Mouse (Mus musculus) heart, embryonic 11.5 days (tissue): ENCODE results near the gene Dyrk1a. TPM values are rescaled to one million over a fixed set of nuclear protein-coding genes. Genes with fewer than 3 reads are reported as not detected.
A peak's percentile ranks its signal among the peaks of the same experiment; 100 is the strongest.

Source experiments
- ATAC-seq: fragments of 200-750 bp; cut with Nextera tagmentation; replicated peaks from 2 replicates; pipeline ENCODE4 v1.8.0; 2017; ENCODE audit warnings: moderate library complexity; ENCODE audit not compliant: insufficient number of reproducible peaks, low FRiP score, low TSS enrichment
- H3K27ac ChIP-seq: fragments of 300-500 bp; sonication (generic); 2 replicates; pipeline ENCODE4 v1.5.1; 2014; ENCODE audit warnings: mild to moderate bottlenecking, low read depth, low read length
- H3K27me3 ChIP-seq: fragments of 300-500 bp; sonication (generic); 2 replicates; pipeline ENCODE4 v1.6.1; 2014; ENCODE audit warnings: mild to moderate bottlenecking, low read length, mixed read lengths; ENCODE audit not compliant: control insufficient read depth, insufficient read depth
- H3K36me3 ChIP-seq: fragments of 300-500 bp; sonication (generic); 2 replicates; pipeline ENCODE4 v1.6.1; 2014; ENCODE audit warnings: mild to moderate bottlenecking, low read length, moderate library complexity, mixed read lengths; ENCODE audit not compliant: control insufficient read depth, insufficient read depth
- H3K4me1 ChIP-seq: fragments of 300-500 bp; sonication (generic); 2 replicates; pipeline ENCODE4 v1.6.1; 2014; ENCODE audit warnings: low read length; ENCODE audit not compliant: control insufficient read depth, insufficient read depth
- H3K4me2 ChIP-seq: fragments of 300-500 bp; sonication (generic); 2 replicates; pipeline ENCODE4 v1.6.1; 2014; ENCODE audit warnings: mild to moderate bottlenecking, moderate library complexity
- H3K4me3 ChIP-seq: fragments of 300-500 bp; sonication (generic); 2 replicates; pipeline ENCODE4 v1.5.1; 2014; ENCODE audit warnings: low read depth, low read length
- H3K9ac ChIP-seq: fragments of 300-500 bp; sonication (generic); 2 replicates; pipeline ENCODE4 v1.6.1; 2014; ENCODE audit warnings: mild to moderate bottlenecking, low read depth, low read length, moderate library complexity
- H3K9me3 ChIP-seq: fragments of 300-500 bp; sonication (generic); replicated peaks from 2 replicates; pipeline ENCODE4 v1.6.1; 2016; ENCODE audit warnings: low read length; ENCODE audit not compliant: control insufficient read depth
- WGBS: fragments of 180-500 bp; shearing (Covaris S2); extraction: QIAGEN DNeasy Blood & Tissue Kit; methylation state at CpG from one replicate; pipeline ENCODE4 v1.1.7; 2014; ENCODE audit not compliant: insufficient replicate concordance; 5-methylcytosine and 5-hydroxymethylcytosine counted together
- polyA plus RNA-seq: library from polyadenylated mRNA; unstranded; fragments of >200 nt; fragmentation: Nextera tagmentation; extraction: Ambion mirVana; gene quantifications from 2 replicates; pipeline ENCODE4 v1.2.1, GENCODE M21; 2014

Dyrk1a gene
- polyA plus RNA-seq, 1 experiment from 2014 or later = 11.6 TPM

GRCm38 (mm10) chr16:94724747-94725211, 155.0 kb downstream of the Dyrk1a start:
- Histone ChIP-seq H3K27me3 (no peaks in the 10 kb centered on the region), H3K4me3 (peak overlapping the region; percentile 43), H3K9me3 (no peaks in the 10 kb centered on the region), H3K36me3 (no peaks in the 10 kb centered on the region), H3K4me1 (peaks cover 9% of the 10 kb centered on the region), H3K4me2 (peak overlapping the region; percentile 79), H3K27ac (peak overlapping the region; percentile 72), H3K9ac (peak overlapping the region; percentile 70)
- no peak for ATAC-seq
- WGBS = 4% methylated on average over 18 of the region's 18 CpGs

- 84% methylated on average over 6 of the region's 6 CpGs for WGBS
- no peak overlapping the region for H3K27ac ChIP-seq
- no peak for ATAC-seq
- no peak overlapping the region for H3K9ac ChIP-seq
- no peaks in the 10 kb centered on the region for H3K36me3 ChIP-seq
- H3K27me3 ChIP-seq = no peaks in the 10 kb centered on the region
- peaks cover 11% of the 10 kb centered on the region for H3K4me1 ChIP-seq
- H3K4me2 ChIP-seq = no peak overlapping the region
- no peak overlapping the region for H3K4me3 ChIP-seq
- H3K9me3 ChIP-seq = no peaks in the 10 kb centered on the region
Measured at GRCm38 (mm10) chr16:94729236-94729635, 159.4 kb downstream of the Dyrk1a start.

GRCm38 (mm10) chr16:94731027-94731426, 161.2 kb downstream of the Dyrk1a start:
- 64% methylated on average over 12 of the region's 12 CpGs for WGBS
- no peak for ATAC-seq

GRCm38 (mm10) chr16:94735472-94735871, 165.7 kb downstream of the Dyrk1a start:
- Histone ChIP-seq H3K27me3 (no peaks in the 10 kb centered on the region), H3K4me2 (no peak overlapping the region), H3K4me3 (no peak overlapping the region), H3K9ac (no peak overlapping the region), H3K27ac (no peak overlapping the region), H3K4me1 (peaks cover 8% of the 10 kb centered on the region), H3K9me3 (no peaks in the 10 kb centered on the region), H3K36me3 (no peaks in the 10 kb centered on the region)
- WGBS = 68% methylated on average over 3 of the region's 3 CpGs
- ATAC-seq = no peak

More at GRCm38 (mm10) chr16:94731027-94731426, 161.2 kb downstream of the Dyrk1a start:
- no peak overlapping the region for H3K4me2 ChIP-seq
- no peaks in the 10 kb centered on the region for H3K27me3 ChIP-seq
- no peak overlapping the region for H3K9ac ChIP-seq
- H3K4me3 ChIP-seq = no peak overlapping the region
- H3K27ac ChIP-seq = no peak overlapping the region
- H3K36me3 ChIP-seq = no peaks in the 10 kb centered on the region
- no peaks in the 10 kb centered on the region for H3K9me3 ChIP-seq
- peaks cover 8% of the 10 kb centered on the region for H3K4me1 ChIP-seq

GRCm38 (mm10) chr16:94736462-94737358, 166.9 kb downstream of the Dyrk1a start:
- H3K4me2 ChIP-seq = no peak overlapping the region
- H3K9ac ChIP-seq = no peak overlapping the region
- no peak overlapping the region for H3K27ac ChIP-seq
- H3K4me1 ChIP-seq = peaks cover 8% of the 10 kb centered on the region
- H3K27me3 ChIP-seq = no peaks in the 10 kb centered on the region
- H3K4me3 ChIP-seq = no peak overlapping the region
- H3K9me3 ChIP-seq = no peaks in the 10 kb centered on the region
- no peak for ATAC-seq
- no peaks in the 10 kb centered on the region for H3K36me3 ChIP-seq
- 61% methylated on average over 8 of the region's 8 CpGs for whole genome bisulfite sequencing

GRCm38 (mm10) chr16:94737359-94737687, 167.5 kb downstream of the Dyrk1a start:
- no peak for ATAC-seq
- Histone ChIP-seq H3K4me2 (no peak overlapping the region), H3K27me3 (no peaks in the 10 kb centered on the region), H3K9ac (no peak overlapping the region), H3K4me1 (peaks cover 8% of the 10 kb centered on the region), H3K9me3 (no peaks in the 10 kb centered on the region), H3K36me3 (no peaks in the 10 kb centered on the region), H3K27ac (no peak overlapping the region), H3K4me3 (no peak overlapping the region)
- WGBS = 78% methylated on average over 1 of the region's 1 CpGs

- H3K27ac ChIP-seq = no peak overlapping the region
- H3K9ac ChIP-seq = no peak overlapping the region
- H3K36me3 ChIP-seq = no peaks in the 10 kb centered on the region
- no peaks in the 10 kb centered on the region for H3K27me3 ChIP-seq
- peak overlapping the region; percentile 18; the same call in 1 of the 2 replicates for H3K4me3 ChIP-seq
- H3K4me1 ChIP-seq = peaks cover 5% of the 10 kb centered on the region; the same call in 1 of the 2 replicates
- WGBS = 1% methylated on average over 11 of the region's 11 CpGs
- peak overlapping the region; percentile 43 for H3K4me2 ChIP-seq
- no peak for ATAC-seq
- no peaks in the 10 kb centered on the region for H3K9me3 ChIP-seq
Measured at GRCm38 (mm10) chr16:94743853-94744501, 174.2 kb downstream of the Dyrk1a start.

- Histone ChIP-seq H3K4me2 (no peak overlapping the region), H3K4me1 (peaks cover 5% of the 10 kb centered on the region; the same call in 1 of the 2 replicates), H3K27ac (no peak overlapping the region)
Measured at GRCm38 (mm10) chr16:94745016-94745415, 175.2 kb downstream of the Dyrk1a start.

More at GRCm38 (mm10) chr16:94745016-94745415, 175.2 kb downstream of the Dyrk1a start:
- 82% methylated on average over 9 of the region's 9 CpGs for WGBS
- H3K9ac ChIP-seq = no peak overlapping the region
- ATAC-seq = no peak
- H3K9me3 ChIP-seq = no peaks in the 10 kb centered on the region
- no peak overlapping the region for H3K4me3 ChIP-seq
- no peaks in the 10 kb centered on the region for H3K27me3 ChIP-seq
- no peaks in the 10 kb centered on the region for H3K36me3 ChIP-seq
